Mouse (Mus musculus): Measurements from ENCODE around the gene Bcl2l2. TPM values are rescaled to one million over a fixed set of nuclear protein-coding genes. Genes with fewer than 3 reads are reported as not detected.

Gene Bcl2l2
- polyA plus RNA-seq, 1 experiment from 2014 or later = 3.7 TPM

DNA sequence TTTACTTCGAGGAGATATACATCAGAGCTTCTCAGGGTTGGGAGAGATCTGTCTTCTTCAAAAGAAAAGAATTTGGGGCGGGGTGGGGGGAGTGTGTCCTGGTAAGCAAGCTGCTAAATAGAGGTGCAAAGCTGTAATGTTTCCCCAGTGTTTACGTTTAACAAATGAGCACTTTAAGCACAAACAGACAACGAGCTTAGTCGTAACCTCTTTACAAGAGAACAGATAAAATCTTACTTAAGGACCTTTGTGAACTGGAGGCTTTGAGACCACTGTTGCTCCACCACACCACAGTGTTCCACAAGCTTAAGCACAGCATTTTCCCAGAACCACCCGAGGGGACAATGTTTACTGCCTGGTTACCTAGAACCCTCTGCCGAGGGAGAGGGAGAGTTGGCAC lies 44.1 kb downstream of the Bcl2l2 start:
- peaks cover 1% of the 10 kb centered on the region for H3K36me3 ChIP-seq
- H3K4me3 ChIP-seq = peak overlapping the region; percentile 55
- H3K9me3 ChIP-seq (replicated peaks) = no peaks in the 10 kb centered on the region
- peaks cover 45% of the 10 kb centered on the region for H3K4me1 ChIP-seq
- no peaks in the 10 kb centered on the region; the same call in 1 of the 2 replicates for H3K27me3 ChIP-seq
- peak overlapping the region; percentile 91 for H3K4me2 ChIP-seq (replicated peaks)
- ATAC-seq (ENCODE audit: low FRiP score) = no peak
- peak overlapping the region; percentile 95 for H3K27ac ChIP-seq
- 15% methylated on average over 7 of the region's 7 CpGs for WGBS
- H3K9ac ChIP-seq = peak overlapping the region; percentile 78

DNA sequence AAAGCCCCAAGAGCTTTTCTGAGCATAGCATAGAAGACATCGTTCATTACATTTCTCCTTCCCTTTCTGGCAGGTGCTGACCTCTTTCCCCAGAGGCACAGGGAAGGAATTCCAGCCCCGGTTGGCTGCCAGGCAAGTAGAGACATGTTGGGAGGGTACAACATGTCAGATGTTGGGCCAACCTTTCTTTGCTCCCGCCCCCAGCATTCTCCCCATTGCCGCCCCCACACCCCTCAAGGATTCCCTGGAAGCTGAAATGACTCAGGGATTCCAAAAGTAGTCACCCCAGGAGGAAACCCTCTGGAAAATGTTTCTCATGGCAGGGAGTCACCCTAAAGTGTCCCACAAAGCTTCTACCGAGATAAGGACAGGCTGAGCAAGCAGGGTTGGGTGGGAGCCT lies 46.6 kb downstream of the Bcl2l2 start:
- WGBS = 75% methylated on average over 5 of the region's 5 CpGs
- H3K27ac ChIP-seq = no peak overlapping the region

DNA sequence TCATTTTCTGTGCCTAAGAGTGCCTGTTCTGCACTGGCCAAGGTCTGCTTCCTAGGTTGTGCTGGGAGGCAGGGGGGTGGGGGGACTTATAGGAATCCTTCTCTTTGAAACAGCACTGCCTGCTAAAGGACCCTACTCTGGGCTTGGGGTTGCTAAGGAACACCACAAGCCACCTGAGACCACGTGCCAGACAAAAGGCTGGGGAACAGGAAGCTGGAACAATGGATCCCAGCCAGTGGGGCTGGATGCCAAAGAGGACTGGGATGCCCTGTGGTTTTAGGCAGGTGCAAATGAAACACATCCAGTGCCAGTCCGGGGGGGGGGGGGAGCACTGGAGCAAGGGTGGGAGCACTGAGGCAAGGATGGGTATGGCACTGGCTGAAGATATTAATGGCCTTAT lies 47.3 kb downstream of the Bcl2l2 start:
- H3K9ac ChIP-seq = no peak overlapping the region
- WGBS = 19% methylated on average over 2 of the region's 2 CpGs
- peaks cover 33% of the 10 kb centered on the region for H3K4me1 ChIP-seq
- H3K27ac ChIP-seq = no peak overlapping the region
- H3K4me2 ChIP-seq (replicated peaks) = no peak overlapping the region
- ATAC-seq (ENCODE audit: low FRiP score) = no peak
- no peaks in the 10 kb centered on the region for H3K9me3 ChIP-seq (replicated peaks)
- H3K4me3 ChIP-seq = no peak overlapping the region
- no peaks in the 10 kb centered on the region for H3K36me3 ChIP-seq
- H3K27me3 ChIP-seq = no peaks in the 10 kb centered on the region; the same call in 1 of the 2 replicates

More for the DNA sequence above, 46.6 kb downstream of the Bcl2l2 start:
- no peak for ATAC-seq (ENCODE audit: low FRiP score)
- Histone ChIP-seq H3K27me3 (no peaks in the 10 kb centered on the region; the same call in 1 of the 2 replicates), H3K36me3 (no peaks in the 10 kb centered on the region), H3K4me3 (no peak overlapping the region), H3K4me2 (replicated peaks) (no peak overlapping the region), H3K9me3 (replicated peaks) (no peaks in the 10 kb centered on the region), H3K9ac (no peak overlapping the region), H3K4me1 (peaks cover 39% of the 10 kb centered on the region)

DNA sequence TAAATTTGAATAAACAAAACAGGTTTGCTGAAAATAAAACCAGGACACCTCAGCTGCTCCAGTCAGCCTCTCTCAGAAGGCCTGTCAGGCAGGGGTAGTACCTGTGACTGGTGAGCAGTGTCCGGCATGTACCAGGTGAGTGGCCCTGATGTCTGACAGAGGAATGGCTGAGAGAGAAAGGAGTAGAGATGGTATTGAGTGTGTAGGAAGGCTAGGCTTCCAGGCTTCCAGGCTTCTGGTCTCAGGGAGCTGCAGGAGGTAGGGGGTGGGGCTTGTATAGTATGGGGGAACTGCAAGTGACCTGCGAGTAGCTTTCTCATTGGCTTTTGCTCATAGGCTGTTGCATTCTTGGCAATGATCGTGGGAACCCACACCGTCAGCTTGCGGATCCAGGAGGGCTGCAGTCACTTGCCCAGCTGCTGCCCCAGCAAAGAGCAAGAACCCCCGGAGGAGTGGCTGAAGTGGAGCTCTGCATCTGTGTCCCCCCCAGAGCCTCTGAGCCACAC lies 49.5 kb downstream of the Bcl2l2 start, which contains the start of gene Il25:
Gene Il25, plus strand, starts transcription at position 51 of the 506 bp plus-strand sequence.
- H3K9ac ChIP-seq = no peak within 1 kb of the TSS
- H3K9me3 ChIP-seq (replicated peaks) = no peaks in the 10 kb centered on the region
- peak; percentile 14; the same call in 1 of the 2 replicates for ATAC-seq (ENCODE audit: low FRiP score)
- H3K4me3 ChIP-seq = no peak within 1 kb of the TSS
- H3K27me3 ChIP-seq = no peaks in the 10 kb centered on the region; the same call in 1 of the 2 replicates
- H3K27ac ChIP-seq = no peak within 1 kb of the TSS
- peaks cover 25% of the 10 kb centered on the region for H3K4me1 ChIP-seq
- H3K4me2 ChIP-seq (replicated peaks) = no peak within 1 kb of the TSS
- WGBS = 25% methylated on average over 6 of the region's 6 CpGs
- H3K36me3 ChIP-seq = no peaks in the 10 kb centered on the region

DNA sequence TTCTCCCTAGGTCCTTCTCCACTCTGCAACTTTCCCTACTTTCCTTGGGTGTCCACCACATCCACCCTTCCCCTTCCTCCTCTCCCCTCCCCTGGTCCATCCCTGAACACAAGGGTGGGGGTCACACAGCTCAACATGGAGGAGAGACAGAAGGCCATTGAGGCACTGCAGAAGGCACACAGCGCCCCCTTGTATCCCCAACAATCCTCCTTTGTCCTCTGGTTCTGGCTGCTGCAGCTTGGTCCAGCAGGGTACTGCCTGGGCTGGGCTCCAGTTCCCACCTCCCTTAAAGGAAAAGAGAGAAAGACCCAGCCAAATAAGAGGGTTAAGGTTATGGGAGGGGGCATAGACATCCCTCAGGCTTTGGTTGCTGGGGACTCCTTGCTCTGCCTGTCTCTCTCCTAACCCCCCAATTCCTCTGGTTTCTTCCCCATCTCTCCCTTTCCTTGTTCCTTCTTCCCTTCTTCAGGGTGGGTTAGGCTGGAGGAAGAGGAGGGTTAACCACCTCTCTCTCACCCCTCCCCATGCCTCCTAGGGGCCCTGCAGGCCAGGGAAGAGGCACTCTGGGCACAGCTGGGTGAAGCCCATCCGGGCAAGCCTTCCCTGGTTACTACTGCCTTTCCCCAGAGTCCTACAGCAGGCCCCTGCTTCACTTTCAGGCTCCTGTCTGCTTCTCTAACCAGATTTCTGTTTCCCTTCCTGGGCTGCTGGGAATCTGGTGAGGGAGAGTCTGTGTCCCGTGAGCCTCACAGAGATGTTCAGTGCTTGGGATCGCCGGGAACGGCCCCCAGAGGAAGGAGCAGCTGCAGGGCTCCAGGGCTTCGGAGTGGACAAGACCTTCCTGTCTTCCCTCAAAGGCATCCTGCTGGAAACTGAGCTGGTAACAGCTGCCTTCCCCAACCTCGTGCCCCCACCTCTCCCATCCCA lies 53.0 kb downstream of the Bcl2l2 start, which contains the start of gene Cmtm5:
Gene Cmtm5, plus strand, starts transcription at position 358 of the 927 bp plus-strand sequence.
- Histone ChIP-seq H3K9ac (peak within 1 kb of the TSS; percentile 28; the same call in 1 of the 2 replicates), H3K36me3 (no peaks in the 10 kb centered on the region), H3K4me3 (no peak within 1 kb of the TSS), H3K27me3 (no peaks in the 10 kb centered on the region; the same call in 1 of the 2 replicates), H3K4me2 (replicated peaks) (peak within 1 kb of the TSS; percentile 15; the same call in 1 of the 2 replicates), H3K9me3 (replicated peaks) (no peaks in the 10 kb centered on the region), H3K27ac (peak within 1 kb of the TSS; percentile 58), H3K4me1 (peaks cover 19% of the 10 kb centered on the region)
- ATAC-seq (ENCODE audit: low FRiP score) = 0 out of 2 replicates have a peak, but pooled peaks have one; percentile 24
- 25% methylated on average over 8 of the region's 8 CpGs for WGBS

DNA sequence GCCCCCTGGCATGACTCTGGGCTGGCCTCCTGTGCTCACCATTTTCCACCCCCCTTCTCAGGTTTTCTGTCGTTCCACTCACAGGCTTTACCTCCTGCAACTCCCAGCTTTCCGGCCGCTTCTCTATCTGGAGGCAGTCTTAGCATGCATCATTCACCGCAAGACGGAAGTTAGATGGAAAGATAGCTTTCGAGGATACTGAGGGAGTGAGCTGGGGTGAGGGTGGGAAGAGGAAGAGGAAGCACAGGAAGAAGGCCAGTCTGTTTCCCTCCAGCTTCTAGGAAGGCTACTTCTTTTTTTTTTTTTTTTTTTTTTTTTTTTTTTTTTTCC lies 53.6 kb downstream of the Bcl2l2 start:
- no peaks in the 10 kb centered on the region; the same call in 1 of the 2 replicates for H3K27me3 ChIP-seq
- H3K4me3 ChIP-seq = no peak overlapping the region
- 0 out of 2 replicates have a peak overlapping the region, but pooled peaks have one; percentile 28 for H3K9ac ChIP-seq
- peaks cover 19% of the 10 kb centered on the region for H3K4me1 ChIP-seq
- peak overlapping the region; percentile 15; the same call in 1 of the 2 replicates for H3K4me2 ChIP-seq (replicated peaks)
- 50% methylated on average over 6 of the region's 6 CpGs for WGBS
- no peak for ATAC-seq (ENCODE audit: low FRiP score)
- peak overlapping the region; percentile 58 for H3K27ac ChIP-seq
- H3K9me3 ChIP-seq (replicated peaks) = no peaks in the 10 kb centered on the region
- no peaks in the 10 kb centered on the region for H3K36me3 ChIP-seq

DNA sequence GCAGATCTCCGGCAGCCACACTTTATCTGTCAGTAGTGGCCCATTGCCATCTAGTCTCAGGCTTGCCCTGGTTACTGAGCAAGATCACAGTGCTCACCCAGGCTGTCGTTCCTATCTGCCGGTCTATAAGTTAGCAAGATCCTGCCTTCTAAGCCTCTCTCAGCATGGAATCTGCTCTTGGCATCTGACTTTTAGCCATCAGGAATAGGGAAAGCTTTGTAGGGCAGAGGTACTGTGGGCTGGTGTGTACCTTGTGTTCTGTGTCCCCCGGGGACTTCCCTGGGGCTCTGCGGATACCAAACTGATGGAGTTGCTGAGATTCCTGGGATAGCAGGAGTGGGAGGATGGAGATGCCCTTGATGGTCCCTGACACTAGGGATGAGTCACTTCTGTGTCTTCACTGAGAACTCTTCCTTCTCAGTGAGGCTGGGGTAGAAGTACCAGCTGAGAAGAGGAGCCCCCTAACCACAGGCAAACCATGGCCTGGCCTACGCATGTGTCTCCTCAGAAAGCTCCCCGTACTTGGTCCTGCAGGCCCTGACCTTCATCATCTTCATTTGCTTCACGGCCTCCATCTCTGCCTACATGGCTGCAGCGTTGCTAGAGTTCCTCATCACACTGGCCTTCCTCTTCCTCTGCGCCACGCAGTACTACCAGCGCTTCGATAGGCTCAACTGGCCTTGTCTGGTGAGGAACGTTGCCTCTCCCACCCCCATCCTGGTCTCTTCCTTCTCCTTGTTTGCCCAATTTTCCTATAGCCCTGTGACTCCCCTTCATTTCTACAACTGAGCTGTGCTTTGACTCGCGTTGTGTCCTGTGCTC lies 54.4 kb downstream of the Bcl2l2 start:
- 89% methylated on average over 16 of the region's 16 CpGs for WGBS
- H3K36me3 ChIP-seq = no peaks in the 10 kb centered on the region
- H3K9me3 ChIP-seq (replicated peaks) = no peaks in the 10 kb centered on the region
- H3K4me3 ChIP-seq = no peak overlapping the region
- ATAC-seq (ENCODE audit: low FRiP score) = no peak
- no peak overlapping the region for H3K4me2 ChIP-seq (replicated peaks)
- H3K4me1 ChIP-seq = peaks cover 18% of the 10 kb centered on the region
- H3K9ac ChIP-seq = no peak overlapping the region
- no peaks in the 10 kb centered on the region; the same call in 1 of the 2 replicates for H3K27me3 ChIP-seq
- no peak overlapping the region for H3K27ac ChIP-seq

Other genes with a start within 250 kb of the Bcl2l2 start
- gene Gm17606, start 242.4 kb upstream of the Bcl2l2 start, polyA plus RNA-seq (2016; fragmentation: Nextera tagmentation; extraction: Ambion mirVana) = not detected in 2 replicates
- gene Cdh24, start 242.0 kb upstream of the Bcl2l2 start, polyA plus RNA-seq (2016; fragmentation: Nextera tagmentation; extraction: Ambion mirVana) = 10.3 and 10.9 TPM in 2 replicates
- gene 1700123O20Rik, start 197.2 kb upstream of the Bcl2l2 start, polyA plus RNA-seq (2016; fragmentation: Nextera tagmentation; extraction: Ambion mirVana) = 83.3 and 86.4 TPM in 2 replicates
- 158 and 168 TPM in 2 replicates for gene Acin1, start 196.4 kb upstream of the Bcl2l2 start, polyA plus RNA-seq (2016; fragmentation: Nextera tagmentation; extraction: Ambion mirVana)
- 0.16 and 0.21 TPM in 2 replicates for gene Gm29776, start 184.5 kb upstream of the Bcl2l2 start, polyA plus RNA-seq (2016; fragmentation: Nextera tagmentation; extraction: Ambion mirVana)
- gene Cebpe, start 171.2 kb upstream of the Bcl2l2 start, polyA plus RNA-seq (2016; fragmentation: Nextera tagmentation; extraction: Ambion mirVana) = 0.31 TPM in 1 of 2 replicates, not detected in the other
- gene Slc7a8, start 101.4 kb upstream of the Bcl2l2 start, polyA plus RNA-seq (2016; fragmentation: Nextera tagmentation; extraction: Ambion mirVana) = 3.9 and 5.7 TPM in 2 replicates
- not detected in 2 replicates for gene Rnf212b, start 69.2 kb upstream of the Bcl2l2 start, polyA plus RNA-seq (2016; fragmentation: Nextera tagmentation; extraction: Ambion mirVana)
- gene Homez, start 12.4 kb upstream of the Bcl2l2 start, polyA plus RNA-seq (2016; fragmentation: Nextera tagmentation; extraction: Ambion mirVana) = 11.0 and 14.0 TPM in 2 replicates
- 0.48 and 1.5 TPM in 2 replicates for gene Ppp1r3e, start 5.8 kb upstream of the Bcl2l2 start, polyA plus RNA-seq (2016; fragmentation: Nextera tagmentation; extraction: Ambion mirVana)
- 0.32 TPM in 1 of 2 replicates, not detected in the other for gene Gm20521, start 64 bp downstream of the Bcl2l2 start, polyA plus RNA-seq (2016; fragmentation: Nextera tagmentation; extraction: Ambion mirVana)
- 200 and 201 TPM in 2 replicates for gene Pabpn1, start 9.1 kb downstream of the Bcl2l2 start, polyA plus RNA-seq (2016; fragmentation: Nextera tagmentation; extraction: Ambion mirVana)
- gene Slc22a17, start 29.8 kb downstream of the Bcl2l2 start, polyA plus RNA-seq (2016; fragmentation: Nextera tagmentation; extraction: Ambion mirVana) = 135 and 137 TPM in 2 replicates
- gene Efs, start 42.7 kb downstream of the Bcl2l2 start, polyA plus RNA-seq (2016; fragmentation: Nextera tagmentation; extraction: Ambion mirVana) = 28.4 and 32.9 TPM in 2 replicates
- not detected in 2 replicates for gene Il25, start 49.3 kb downstream of the Bcl2l2 start, polyA plus RNA-seq (2016; fragmentation: Nextera tagmentation; extraction: Ambion mirVana)
- gene Cmtm5, start 52.9 kb downstream of the Bcl2l2 start, polyA plus RNA-seq (2016; fragmentation: Nextera tagmentation; extraction: Ambion mirVana) = 5.2 and 6.3 TPM in 2 replicates
- gene Myh6, start 83.5 kb downstream of the Bcl2l2 start, polyA plus RNA-seq (2016; fragmentation: Nextera tagmentation; extraction: Ambion mirVana) = 0.81 and 1.4 TPM in 2 replicates
- gene Gm17428, start 93.6 kb downstream of the Bcl2l2 start, polyA plus RNA-seq (2016; fragmentation: Nextera tagmentation; extraction: Ambion mirVana) = not detected in 2 replicates
- 4.9 and 9.1 TPM in 2 replicates for gene Myh7, start 111.2 kb downstream of the Bcl2l2 start, polyA plus RNA-seq (2016; fragmentation: Nextera tagmentation; extraction: Ambion mirVana)
- gene Ngdn, start 132.1 kb downstream of the Bcl2l2 start, polyA plus RNA-seq (2016; fragmentation: Nextera tagmentation; extraction: Ambion mirVana) = 63.2 and 63.4 TPM in 2 replicates
- 30.9 and 33.1 TPM in 2 replicates for gene Zfhx2, start 208.9 kb downstream of the Bcl2l2 start, polyA plus RNA-seq (2016; fragmentation: Nextera tagmentation; extraction: Ambion mirVana)
- 27.3 and 27.7 TPM in 2 replicates for gene Thtpa, start 211.4 kb downstream of the Bcl2l2 start, polyA plus RNA-seq (2016; fragmentation: Nextera tagmentation; extraction: Ambion mirVana)
- gene Ap1g2, start 223.2 kb downstream of the Bcl2l2 start, polyA plus RNA-seq (2016; fragmentation: Nextera tagmentation; extraction: Ambion mirVana) = 9.4 and 10.1 TPM in 2 replicates
- gene Jph4, start 233.6 kb downstream of the Bcl2l2 start, polyA plus RNA-seq (2016; fragmentation: Nextera tagmentation; extraction: Ambion mirVana) = 10.5 and 11.5 TPM in 2 replicates

All from hindbrain, embryonic 12.5 days (tissue).